Mouse (Mus musculus) heart, embryonic 16.5 days (tissue): ENCODE data around the gene Ddx19b. TPM values are rescaled to one million over a fixed set of nuclear protein-coding genes. Genes with fewer than 3 reads are reported as not detected.
"Not testable (repeated sequence)": the region's sequence is repeated elsewhere in the genome, so short reads cannot be mapped to it uniquely, and the experiment has no call there.

Experiments
- ATAC-seq: fragments of 200-750 bp; cut with Nextera tagmentation; replicated peaks from 2 replicates; pipeline ENCODE4 v1.8.0; 2017; ENCODE audit warnings: moderate number of reproducible peaks; ENCODE audit not compliant: insufficient read depth, low FRiP score; ENCODE audit errors: extremely low read depth
- H3K27ac ChIP-seq: fragments of 300-500 bp; sonication (generic); 2 replicates; pipeline ENCODE4 v1.5.1; 2014; ENCODE audit warnings: mild to moderate bottlenecking, low read length, control low read depth, moderate library complexity
- H3K27me3 ChIP-seq: fragments of 300-500 bp; sonication (generic); 2 replicates; pipeline ENCODE4 v1.6.1; 2014; ENCODE audit warnings: low read length, mixed read lengths; ENCODE audit not compliant: control insufficient read depth, insufficient read depth
- H3K36me3 ChIP-seq: fragments of 300-500 bp; sonication (generic); 2 replicates; pipeline ENCODE4 v1.6.1; 2014; ENCODE audit not compliant: control insufficient read depth, insufficient read depth
- H3K4me1 ChIP-seq: fragments of 300-500 bp; sonication (generic); 2 replicates; pipeline ENCODE4 v1.6.1; 2014; ENCODE audit warnings: low read length, mixed read lengths; ENCODE audit not compliant: control insufficient read depth, insufficient read depth
- H3K4me2 ChIP-seq: fragments of 300-500 bp; sonication (generic); 2 replicates; pipeline ENCODE4 v1.6.1; 2014; ENCODE audit warnings: low read depth, mild to moderate bottlenecking, control low read depth, low read length
- H3K4me3 ChIP-seq: fragments of 300-500 bp; sonication (generic); 2 replicates; pipeline ENCODE4 v1.5.1; 2014; ENCODE audit warnings: mild to moderate bottlenecking, control low read depth, low read length
- H3K9ac ChIP-seq: fragments of 300-500 bp; sonication (generic); 2 replicates; pipeline ENCODE4 v1.6.1; 2014; ENCODE audit warnings: low read length, control low read depth
- H3K9me3 ChIP-seq: fragments of 300-500 bp; sonication (generic); replicated peaks from 2 replicates; pipeline ENCODE4 v1.6.1; 2016; ENCODE audit warnings: low read length; ENCODE audit not compliant: control insufficient read depth
- WGBS: fragments of 180-500 bp; shearing (Covaris S2); extraction: QIAGEN DNeasy Blood & Tissue Kit; methylation state at CpG from one replicate; pipeline ENCODE4 v1.1.7; 2014; 5-methylcytosine and 5-hydroxymethylcytosine counted together
- polyA plus RNA-seq: library from polyadenylated mRNA; unstranded; fragments of >200 nt; fragmentation: Nextera tagmentation; extraction: Ambion mirVana; gene quantifications from 2 replicates; pipeline ENCODE4 v1.2.1, GENCODE M21; 2015

Ddx19b gene
- polyA plus RNA-seq, 1 experiment from 2014 or later, result 4.4 TPM

GRCm38 (mm10) chr8:110977987-110978386 is 53.6 kb downstream of the Ddx19b start:
- H3K4me2 ChIP-seq, H3K27me3 ChIP-seq, H3K9me3 ChIP-seq, H3K4me3 ChIP-seq, H3K27ac ChIP-seq, H3K9ac ChIP-seq, ATAC-seq, H3K4me1 ChIP-seq: not testable (repeated sequence)
- H3K36me3 ChIP-seq, result peaks cover 43% of the 10 kb centered on the region
- 55% methylated on average over 2 of the region's 2 CpGs for WGBS

GRCm38 (mm10) chr8:110976532-110976931 is 55.0 kb downstream of the Ddx19b start:
- H3K27ac ChIP-seq, ATAC-seq, H3K4me2 ChIP-seq, H3K4me1 ChIP-seq, H3K4me3 ChIP-seq, H3K9ac ChIP-seq, H3K27me3 ChIP-seq, H3K9me3 ChIP-seq: not testable (repeated sequence)
- peaks cover 32% of the 10 kb centered on the region for H3K36me3 ChIP-seq
- 93% methylated on average over 8 of the region's 8 CpGs for WGBS

GRCm38 (mm10) chr8:110969910-110970770 is 61.4 kb downstream of the Ddx19b start:
- WGBS, result 6% methylated on average over 45 of the region's 45 CpGs
- H3K36me3 ChIP-seq, result peaks cover 16% of the 10 kb centered on the region

GRCm38 (mm10) chr8:110967326-110967725 is 64.2 kb downstream of the Ddx19b start:
- no peak overlapping the region for H3K27ac ChIP-seq
- H3K4me3 ChIP-seq, result no peak overlapping the region
- no peaks in the 10 kb centered on the region for H3K9me3 ChIP-seq
- no peak for ATAC-seq
- H3K4me2 ChIP-seq, result no peak overlapping the region
- WGBS, result 82% methylated on average over 9 of the region's 9 CpGs
- H3K9ac ChIP-seq, result no peak overlapping the region
- H3K27me3 ChIP-seq, result no peaks in the 10 kb centered on the region
- H3K36me3 ChIP-seq, result peaks cover 17% of the 10 kb centered on the region
- peaks cover 24% of the 10 kb centered on the region for H3K4me1 ChIP-seq

More at GRCm38 (mm10) chr8:110969910-110970770, 61.4 kb downstream of the Ddx19b start:
- peak; percentile 90 for ATAC-seq
- Histone ChIP-seq H3K4me2 (peak overlapping the region; percentile 93), H3K9ac (peak overlapping the region; percentile 77), H3K27ac (peak overlapping the region; percentile 49; the same call in 1 of the 2 replicates), H3K27me3 (no peaks in the 10 kb centered on the region), H3K9me3 (no peaks in the 10 kb centered on the region), H3K4me1 (peaks cover 20% of the 10 kb centered on the region), H3K4me3 (peak overlapping the region; percentile 64)

GRCm38 (mm10) chr8:110966586-110966985 is 65.0 kb downstream of the Ddx19b start:
- Histone ChIP-seq H3K36me3 (peaks cover 20% of the 10 kb centered on the region), H3K4me2 (no peak overlapping the region)

GRCm38 (mm10) chr8:110965594-110965993 is 66.0 kb downstream of the Ddx19b start:
- H3K9ac ChIP-seq, result no peak overlapping the region
- H3K9me3 ChIP-seq, result no peaks in the 10 kb centered on the region
- no peak overlapping the region for H3K4me3 ChIP-seq
- H3K36me3 ChIP-seq, result peaks cover 20% of the 10 kb centered on the region
- peak overlapping the region; percentile 43 for H3K27ac ChIP-seq
- H3K4me2 ChIP-seq, result peak overlapping the region; percentile 26; the same call in 1 of the 2 replicates
- WGBS, result 10% methylated on average over 7 of the region's 7 CpGs
- H3K4me1 ChIP-seq, result peaks cover 20% of the 10 kb centered on the region
- H3K27me3 ChIP-seq, result no peaks in the 10 kb centered on the region
- peak; percentile 81 for ATAC-seq

More at GRCm38 (mm10) chr8:110966586-110966985, 65.0 kb downstream of the Ddx19b start:
- Histone ChIP-seq H3K27ac (no peak overlapping the region), H3K27me3 (no peaks in the 10 kb centered on the region), H3K9ac (no peak overlapping the region), H3K4me1 (peaks cover 24% of the 10 kb centered on the region), H3K4me3 (no peak overlapping the region), H3K9me3 (no peaks in the 10 kb centered on the region)
- no peak for ATAC-seq
- 75% methylated on average over 8 of the region's 8 CpGs for WGBS

- peaks cover 20% of the 10 kb centered on the region for H3K36me3 ChIP-seq
- H3K27me3 ChIP-seq, result no peaks in the 10 kb centered on the region
- no peak overlapping the region; the same call in 1 of the 2 replicates for H3K27ac ChIP-seq
- H3K4me1 ChIP-seq, result peaks cover 16% of the 10 kb centered on the region
- no peak overlapping the region for H3K4me2 ChIP-seq
- no peaks in the 10 kb centered on the region for H3K9me3 ChIP-seq
- ATAC-seq, result no peak
- WGBS, result 63% methylated on average over 7 of the region's 7 CpGs
- no peak overlapping the region for H3K9ac ChIP-seq
- H3K4me3 ChIP-seq, result no peak overlapping the region
Measured at GRCm38 (mm10) chr8:110964666-110965065, 66.9 kb downstream of the Ddx19b start.

GRCm38 (mm10) chr8:110963051-110963450 is 68.5 kb downstream of the Ddx19b start:
- Histone ChIP-seq H3K9ac (no peak overlapping the region), H3K27ac (no peak overlapping the region), H3K36me3 (peaks cover 20% of the 10 kb centered on the region), H3K9me3 (no peaks in the 10 kb centered on the region), H3K4me3 (no peak overlapping the region), H3K4me2 (no peak overlapping the region), H3K27me3 (no peaks in the 10 kb centered on the region), H3K4me1 (peaks cover 16% of the 10 kb centered on the region)
- WGBS, result 87% methylated on average over 2 of the region's 2 CpGs
- ATAC-seq, result no peak

GRCm38 (mm10) chr8:110959906-110960305 is 71.6 kb downstream of the Ddx19b start:
- Histone ChIP-seq H3K9ac (no peak overlapping the region), H3K27ac (no peak overlapping the region), H3K9me3 (no peaks in the 10 kb centered on the region), H3K27me3 (no peaks in the 10 kb centered on the region), H3K4me2 (no peak overlapping the region), H3K4me1 (peaks cover 2% of the 10 kb centered on the region), H3K4me3 (no peak overlapping the region), H3K36me3 (peaks cover 22% of the 10 kb centered on the region)
- WGBS, result 86% methylated on average over 6 of the region's 6 CpGs
- ATAC-seq, result no peak
